Mouse (Mus musculus): Measurements from ENCODE around the gene Ptrhd1. TPM values are rescaled to one million over a fixed set of nuclear protein-coding genes. Genes with fewer than 3 reads are reported as not detected.

The Ptrhd1 gene
- 1 to 10 TPM; 5.1 to 5.4 TPM for polyA plus RNA-seq (2017; shearing (Covaris generic))

DNA sequence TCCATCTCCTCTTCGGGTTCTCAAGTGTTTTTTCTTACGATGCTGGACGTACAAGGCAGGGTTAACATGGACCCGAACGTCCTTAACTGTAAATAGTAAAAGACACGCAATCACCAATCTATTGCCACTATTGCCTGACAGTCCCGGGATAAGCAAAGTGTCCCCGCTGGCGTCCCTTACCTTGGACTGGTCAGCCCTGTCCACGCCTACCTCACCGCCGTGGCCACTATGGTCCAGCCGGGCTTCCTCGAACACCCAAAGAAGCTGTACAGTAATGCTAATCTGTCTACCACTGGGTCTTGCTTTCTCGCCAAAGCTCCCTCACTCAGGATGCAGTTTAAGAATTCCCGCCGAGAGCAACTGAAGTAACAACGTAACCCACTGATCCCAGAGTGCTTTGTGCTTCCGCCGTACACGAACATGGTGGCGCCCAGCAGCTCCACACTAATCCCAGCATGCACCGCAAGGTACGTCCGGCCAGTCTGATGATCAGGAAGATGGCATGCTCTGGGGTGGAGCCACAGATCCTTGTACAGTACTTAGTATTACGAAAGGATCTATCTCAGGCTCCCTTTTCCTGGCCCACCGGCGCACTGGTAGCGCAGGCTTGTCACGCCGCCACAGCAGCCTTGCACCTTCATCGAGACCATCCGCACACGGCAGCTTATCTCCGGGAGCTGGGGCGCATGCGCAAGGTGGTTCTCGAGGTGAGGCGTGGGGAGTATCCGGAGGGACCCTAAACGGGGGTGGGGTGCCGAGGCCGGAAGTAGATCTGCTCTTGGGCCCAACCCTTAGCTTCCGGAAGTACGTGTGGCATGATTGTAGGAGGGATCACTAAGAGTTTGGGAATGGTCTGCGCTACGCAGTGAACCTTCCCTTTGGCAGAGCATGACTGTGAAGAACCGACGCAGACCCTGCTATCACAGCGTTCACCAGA lies at the start of gene Ptrhd1, which contains the start of gene Cenpo:
TSS of gene Ptrhd1 (plus strand) at position 456 of the 937 bp plus-strand sequence.
TSS of gene Cenpo (minus strand) at position 723 of the 937 bp plus-strand sequence.

Other genes starting within 250 kb of the Ptrhd1 start
- under 1 TPM; 0.04 to 0.37 TPM for gene Efr3b, start 195.1 kb upstream of the Ptrhd1 start, polyA plus RNA-seq (2017; shearing (Covaris generic))
- 1 to 10 TPM; 6.4 to 6.7 TPM for gene Dnajc27, start 151.4 kb upstream of the Ptrhd1 start, polyA plus RNA-seq (2017; shearing (Covaris generic))
- gene Adcy3, start 100.9 kb upstream of the Ptrhd1 start, polyA plus RNA-seq (2017; shearing (Covaris generic)) = 10 to 100 TPM; 16.6 to 27.1 TPM
- 10 to 100 TPM; 16.4 to 18.1 TPM for gene Cenpo, start 267 bp downstream of the Ptrhd1 start, polyA plus RNA-seq (2017; shearing (Covaris generic))
- 10 to 100 TPM; 40.0 to 42.0 TPM for gene Ncoa1, start 243.2 kb downstream of the Ptrhd1 start, polyA plus RNA-seq (2017; shearing (Covaris generic))